Mouse (Mus musculus) frontal cortex, adult 2 months (tissue): Measurements from ENCODE around the gene Arsb. TPM values are rescaled to one million over a fixed set of nuclear protein-coding genes. Genes with fewer than 3 reads are reported as not detected.
"Not testable (repeated sequence)": the region's sequence is repeated elsewhere in the genome, so short reads cannot be mapped to it uniquely, and the experiment has no call there.

Source experiments
- DNase-seq, 2 experiments: peaks; one replicate each; pipeline ENCODE4 v3.0.0; 2022; ENCODE audit warnings: low spot score in 1 of 2; ENCODE audit errors: extremely low spot score in 1 of 2
- polyA plus RNA-seq: library from polyadenylated mRNA; depleted of rRNA; stranded (reverse); fragments of >200 nt; gene quantifications from 2 replicates; pipeline ENCODE4 v1.2.3, GENCODE M21; 2012

Arsb gene
- polyA plus RNA-seq, 1 experiment = 82.4 TPM

GRCm38 (mm10) chr13:93786051-93786450 is 14.6 kb downstream of the Arsb start:
- DNase-seq = no peak

DNA sequence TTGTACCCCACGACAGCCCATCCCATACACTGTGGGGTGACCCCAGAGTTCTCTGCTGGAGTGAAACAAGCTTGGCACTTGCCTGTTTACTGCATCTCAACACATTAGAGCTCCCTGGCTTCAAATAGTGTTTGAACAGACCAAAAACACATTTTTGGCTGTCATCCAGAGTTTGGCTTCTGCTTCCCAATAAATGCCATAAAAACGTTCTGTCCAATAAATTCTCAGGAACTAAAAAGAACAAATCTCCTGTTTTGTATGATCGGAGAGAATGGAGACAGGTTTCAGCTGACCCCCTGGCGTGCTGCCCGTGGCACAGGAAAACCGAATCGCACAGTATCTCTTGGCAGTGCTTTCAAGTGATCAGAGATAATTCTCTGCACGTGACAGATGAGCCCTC is 16.2 kb downstream of the Arsb start:
- DNase-seq = no peak

GRCm38 (mm10) chr13:93792945-93793642 is 21.7 kb downstream of the Arsb start:
- DNase-seq = peak in 1 of 2 experiments; percentile 81

GRCm38 (mm10) chr13:93793643-93794182 is 22.3 kb downstream of the Arsb start:
- no peak for DNase-seq

- no peak for DNase-seq
These were observed 25.7 kb downstream of the Arsb start for GRCm38 (mm10) chr13:93797011-93797600.

- DNase-seq = not testable (repeated sequence)
These were observed 38.9 kb downstream of the Arsb start for GRCm38 (mm10) chr13:93810311-93810710.

GRCm38 (mm10) chr13:93814081-93814480 is 42.7 kb downstream of the Arsb start:
- DNase-seq = no peak

- no peak for DNase-seq
These were observed 43.2 kb downstream of the Arsb start for GRCm38 (mm10) chr13:93814676-93815075.

DNA sequence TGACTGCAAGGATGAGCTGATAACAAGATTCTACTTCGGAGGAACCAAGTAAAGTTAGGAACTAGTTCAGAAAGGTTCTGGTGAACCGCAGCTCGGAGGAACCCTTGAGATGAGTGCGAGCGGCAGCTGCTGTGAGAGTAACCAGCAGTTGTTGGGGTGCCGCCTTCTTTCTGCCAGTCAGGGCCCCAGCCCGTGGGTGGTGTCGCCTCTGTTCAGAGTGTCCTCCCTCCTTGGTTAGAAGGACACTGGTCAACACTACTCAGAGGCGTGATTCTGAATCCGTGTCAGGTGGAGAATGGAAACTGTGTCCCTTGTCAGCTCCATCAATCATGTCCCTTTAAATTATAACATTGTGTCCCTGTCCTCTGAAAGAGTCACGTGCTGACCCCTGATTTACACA is 43.7 kb downstream of the Arsb start:
- DNase-seq = no peak

GRCm38 (mm10) chr13:93816127-93816526 is 44.7 kb downstream of the Arsb start:
- no peak for DNase-seq

GRCm38 (mm10) chr13:93816688-93817331 is 45.4 kb downstream of the Arsb start:
- no peak for DNase-seq

GRCm38 (mm10) chr13:93820173-93820572 is 48.7 kb downstream of the Arsb start:
- DNase-seq = no peak

GRCm38 (mm10) chr13:93822001-93822400 is 50.6 kb downstream of the Arsb start:
- DNase-seq = no peak

DNA sequence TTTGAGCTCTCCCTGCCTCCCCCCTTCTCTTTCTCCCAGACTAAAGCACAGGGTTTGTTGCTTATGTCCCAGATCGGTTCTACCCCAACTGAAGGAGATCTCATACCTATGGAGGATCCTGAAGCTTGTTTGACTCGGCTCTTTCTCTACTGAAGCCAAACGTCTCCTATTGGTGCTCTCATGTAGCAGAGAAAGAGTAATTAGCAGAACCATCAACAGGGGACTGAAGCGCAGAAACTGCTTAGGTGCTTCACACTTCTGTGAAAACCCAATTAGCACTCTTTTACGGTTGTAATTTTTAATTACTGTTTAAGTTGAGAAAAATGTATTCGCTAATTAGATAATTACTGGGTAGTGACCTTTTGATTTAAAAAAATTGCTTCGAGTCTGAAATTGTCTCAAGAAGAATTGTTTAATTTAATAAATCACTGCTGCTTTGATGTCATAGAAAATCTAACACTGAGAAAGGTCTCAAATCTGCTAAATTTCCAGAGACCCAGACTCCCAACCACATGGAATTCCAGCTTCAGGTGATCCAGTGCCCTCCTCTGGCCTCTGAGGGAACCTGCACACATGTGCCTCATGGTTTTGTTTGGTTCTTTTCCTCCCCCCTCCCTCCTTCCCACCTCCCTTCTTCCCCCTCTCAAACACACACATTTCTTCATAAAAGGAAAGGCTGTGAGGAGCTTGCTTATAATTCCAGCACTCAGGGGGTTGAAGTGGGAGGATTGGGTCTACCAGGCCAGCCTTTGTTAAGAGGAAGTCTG is 54.5 kb downstream of the Arsb start:
- DNase-seq = no peak

- no peak for DNase-seq
These were observed 56.3 kb downstream of the Arsb start for GRCm38 (mm10) chr13:93827745-93828144.

DNA sequence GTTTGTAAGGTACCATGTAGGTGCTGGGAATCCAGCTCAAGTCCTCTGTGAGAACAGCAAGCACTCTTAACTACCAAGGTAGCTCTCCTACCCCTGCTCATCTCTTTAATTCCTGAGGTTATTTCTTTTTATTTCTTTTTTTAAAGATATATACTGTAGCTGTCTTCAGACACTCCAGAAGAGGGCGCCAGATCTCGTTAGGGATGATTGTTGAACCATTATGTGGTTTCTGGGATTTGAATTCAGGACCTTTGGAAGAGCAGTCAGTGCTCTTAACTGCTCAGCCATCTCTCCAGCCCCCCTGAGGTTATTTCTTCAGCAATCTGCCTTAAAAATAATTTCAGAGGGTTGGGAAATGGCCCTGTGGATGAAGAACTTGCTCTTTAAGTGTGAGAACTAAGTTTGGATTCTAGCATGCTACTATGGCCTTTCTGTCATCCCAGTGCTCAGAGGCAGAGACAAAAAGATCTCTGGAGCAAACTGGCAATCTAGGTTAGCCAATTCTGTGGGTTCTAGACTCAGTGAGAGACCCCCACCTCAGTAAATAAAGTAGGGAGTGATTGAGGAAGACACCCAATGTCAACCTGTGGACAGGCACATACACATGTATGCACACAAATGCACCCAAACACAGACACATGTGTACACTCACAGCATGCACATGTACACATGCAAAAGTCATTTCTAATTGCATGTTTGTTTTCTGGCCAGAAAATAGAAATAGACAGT is 58.3 kb downstream of the Arsb start:
- peak in 1 of 2 experiments; percentile 13 for DNase-seq

DNA sequence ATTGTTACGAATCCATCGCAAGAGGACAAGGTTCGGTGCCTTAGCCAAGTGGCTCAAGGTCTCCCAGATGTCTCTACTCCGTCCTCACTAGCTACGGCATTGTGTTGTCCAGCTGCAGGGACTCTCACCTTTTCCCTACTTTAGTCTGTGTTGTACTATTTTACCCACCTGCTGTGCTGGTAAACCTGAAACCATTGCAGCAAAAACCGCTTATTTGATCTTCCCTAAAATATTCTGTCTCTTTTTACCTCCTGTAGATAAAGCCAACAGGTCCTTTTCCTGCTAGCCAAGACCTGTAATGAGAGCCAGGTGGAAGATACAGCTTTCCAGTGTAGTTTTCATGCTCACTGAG is 58.8 kb downstream of the Arsb start:
- no peak for DNase-seq

DNA sequence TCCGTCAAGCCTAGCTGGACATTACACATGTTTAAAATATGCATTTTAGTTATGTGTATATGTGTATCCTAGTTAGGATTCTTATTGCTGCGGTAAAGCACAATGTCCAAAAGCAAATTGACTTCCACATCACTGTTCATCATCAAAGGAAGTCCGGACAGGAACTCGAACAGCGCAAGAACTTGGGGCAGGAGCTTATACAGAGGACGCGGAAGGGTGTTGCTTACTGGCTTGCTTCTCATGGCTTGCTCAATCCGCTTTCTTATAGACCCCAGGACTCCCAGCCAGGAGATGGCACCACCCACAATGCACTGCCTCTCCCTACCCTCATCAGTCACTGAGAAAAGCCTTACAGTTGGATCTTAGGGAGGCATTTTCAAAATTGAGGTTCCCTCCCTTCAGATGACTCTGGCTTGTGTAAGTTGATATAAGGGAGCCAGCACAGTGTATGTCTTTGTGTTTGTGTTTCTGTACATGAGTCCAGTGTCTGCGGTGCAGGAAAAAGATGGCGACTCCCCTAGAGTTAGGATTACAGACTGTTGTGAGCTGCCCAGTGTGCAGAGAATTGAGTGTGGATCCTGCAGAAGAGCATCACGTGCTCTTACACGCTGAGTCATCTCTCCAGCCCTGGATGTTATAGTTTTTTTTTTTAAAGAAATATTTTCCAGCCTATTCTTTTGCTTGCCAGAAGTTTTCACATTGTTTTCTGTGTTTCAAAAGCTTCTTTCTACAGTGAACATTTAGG is 66.2 kb downstream of the Arsb start:
- DNase-seq = no peak

DNA sequence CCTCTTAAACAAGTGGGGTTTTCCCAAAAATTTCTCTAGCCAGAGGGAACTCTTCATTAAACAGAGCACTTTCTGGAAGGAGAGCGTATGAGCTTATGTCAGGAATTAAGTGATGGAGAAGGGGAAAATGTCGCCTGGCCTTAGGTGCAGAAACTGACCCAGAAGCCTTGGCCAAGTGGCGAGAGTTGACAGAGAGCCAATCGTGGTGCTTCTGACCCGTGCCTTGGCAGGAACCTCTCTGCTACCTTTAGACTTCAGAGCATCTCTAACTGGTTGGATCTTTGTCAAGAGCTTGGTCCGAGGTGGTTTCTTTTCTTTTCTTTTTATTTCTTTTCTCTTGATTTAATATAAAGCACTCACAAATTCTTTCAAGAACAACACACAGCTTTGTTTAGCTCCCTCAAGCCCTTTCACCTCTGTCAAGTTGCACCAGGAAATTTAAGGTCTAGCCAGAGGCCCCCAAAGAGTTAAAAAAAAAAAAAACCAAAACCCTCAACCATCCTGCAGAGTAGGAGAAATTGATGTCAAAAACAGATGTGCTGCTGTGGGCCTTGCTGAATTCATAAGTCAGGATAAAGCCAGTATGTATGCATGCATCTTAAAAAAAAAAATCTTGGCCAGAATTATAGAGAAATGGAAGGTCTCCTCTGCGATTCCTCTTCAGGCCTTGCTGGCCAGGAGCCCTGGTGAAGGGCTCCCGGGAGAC is 67.2 kb downstream of the Arsb start:
- DNase-seq = no peak
